Mouse (Mus musculus) ES-E14 (cell line): ENCODE results near the gene Bckdk. TPM values are rescaled to one million over a fixed set of nuclear protein-coding genes. Genes with fewer than 3 reads are reported as not detected.
A peak's percentile ranks its signal among the peaks of the same experiment; 100 is the strongest.

Experiments
- DNase-seq: peaks from one replicate; pipeline ENCODE4 v3.0.0-alpha.2; 2013; ENCODE audit warnings: low read depth, low spot score
- H3K27ac ChIP-seq: 2 replicates; pipeline ENCODE4 v1.5.1; 2012; ENCODE audit warnings: low read depth, mild to moderate bottlenecking, low read length, moderate library complexity, mixed read lengths; ENCODE audit not compliant: poor library complexity, insufficient read depth, severe bottlenecking
- H3K36me3 ChIP-seq: 2 replicates; pipeline ENCODE4 v1.6.1; 2012; ENCODE audit warnings: mild to moderate bottlenecking, low read length, moderate library complexity, mixed read lengths; ENCODE audit not compliant: control insufficient read depth, poor library complexity, insufficient read depth, severe bottlenecking
- H3K4me1 ChIP-seq, 2 experiments: fragments of 150-350 bp in 1 of 2; sonication (generic) in 1 of 2; 2 replicates each; pipeline ENCODE4 v1.6.1; 2012; ENCODE audit warnings: low read length in 2 of 2, mild to moderate bottlenecking in 1 of 2, mixed read lengths in 1 of 2; ENCODE audit not compliant: control insufficient read depth in 2 of 2, insufficient read depth in 2 of 2, poor library complexity in 1 of 2
- H3K4me3 ChIP-seq, 2 experiments: fragments of 150-350 bp in 1 of 2; sonication (generic) in 1 of 2; 2 replicates each; pipeline ENCODE4 v1.5.1; 2012; ENCODE audit warnings: low read length in 2 of 2, low read depth in 1 of 2, mild to moderate bottlenecking in 1 of 2, mixed read lengths in 1 of 2; ENCODE audit not compliant: insufficient read depth in 1 of 2, poor library complexity in 1 of 2, severe bottlenecking in 1 of 2
- H3K9ac ChIP-seq: 2 replicates; pipeline ENCODE4 v1.6.1; 2012; ENCODE audit warnings: low read depth, mild to moderate bottlenecking, low read length, mixed read lengths; ENCODE audit not compliant: poor library complexity, insufficient read depth, severe bottlenecking
- H3K9me3 ChIP-seq: fragments of 150-350 bp; sonication (generic); 2 replicates; pipeline ENCODE4 v1.6.1; 2012; ENCODE audit warnings: low read depth, mild to moderate bottlenecking, low read length; ENCODE audit not compliant: control insufficient read depth, insufficient read depth
- CHD2 ChIP-seq: IDR thresholded peaks from 2 replicates; pipeline ENCODE4 v1.6.1; 2014; ENCODE audit warnings: mild to moderate bottlenecking, low read depth, low read length, inconsistent platforms
- HCFC1 ChIP-seq: IDR thresholded peaks from 2 replicates; pipeline ENCODE4 v1.6.1; 2012; ENCODE audit warnings: low read length, inconsistent platforms, borderline replicate concordance; ENCODE audit not compliant: insufficient read depth
- MAFK ChIP-seq: IDR thresholded peaks from 2 replicates; pipeline ENCODE4 v1.6.1; 2014; ENCODE audit warnings: mild to moderate bottlenecking, low read depth, low read length, inconsistent platforms; ENCODE audit not compliant: insufficient read depth
- ZC3H11A ChIP-seq: IDR thresholded peaks from 2 replicates; pipeline ENCODE4 v1.6.1; 2012; ENCODE audit warnings: low read depth, mild to moderate bottlenecking, inconsistent platforms, low read length, borderline replicate concordance
- ZNF384 ChIP-seq: IDR thresholded peaks from 2 replicates; pipeline ENCODE4 v1.6.1; 2012; ENCODE audit warnings: low read depth, low read length, inconsistent platforms
- in situ Hi-C, 2 experiments: fragments of 600-800 bp; cut with MboI; formaldehyde crosslinking; loops; one replicate each; pipeline ENCODE4 v1.15.1; 2025; ENCODE audit warnings: low sequenced_read_pairs in 2 of 2, inconsistent platforms in 1 of 2; ENCODE audit not compliant: unreplicated experiment in 2 of 2
- total RNA-seq: library from RNA; depleted of rRNA; stranded (reverse); fragments of 300-350 nt; gene quantifications from 2 replicates; pipeline ENCODE4 v1.2.3, GENCODE M21; 2012

Bckdk gene
- total RNA-seq, 1 experiment = 56.4 TPM

DNA sequence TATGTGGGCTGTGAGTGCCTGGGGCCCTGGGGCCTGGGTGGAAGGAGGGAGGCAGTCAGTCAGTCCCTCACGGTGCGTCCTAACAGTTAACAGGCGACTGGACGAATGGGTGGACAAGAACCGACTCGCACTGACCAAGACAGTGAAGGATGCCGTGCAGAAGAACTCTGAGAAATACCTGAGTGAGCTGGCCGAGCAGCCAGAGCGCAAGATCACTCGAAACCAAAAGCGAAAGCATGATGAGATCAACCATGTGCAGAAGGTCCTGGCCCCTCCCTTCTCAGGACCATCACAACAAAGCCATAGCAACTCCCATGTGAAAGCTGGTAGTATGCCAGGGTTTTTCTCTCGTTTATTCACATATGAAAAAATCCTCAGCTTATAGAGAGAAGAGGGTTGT, 11.4 kb downstream of the Bckdk start:
- Histone ChIP-seq H3K9me3 (no peaks in the 10 kb centered on the region), H3K4me3 (no peak overlapping the region), H3K27ac (no peak overlapping the region), H3K9ac (no peak overlapping the region), H3K36me3 (peaks cover 15% of the 10 kb centered on the region), H3K4me1 (peaks cover 0 to 9% of the 10 kb centered on the region in 2 experiments; a peak in 1 of 4 replicates)
- in situ Hi-C loops = no loop called here
- TF ChIP-seq MAFK = no peak
- no peak for TF ChIP-seq HCFC1
- no peak for TF ChIP-seq ZNF384
- no peak for TF ChIP-seq ZC3H11A
- no peak for TF ChIP-seq CHD2
- no peak for DNase-seq

- Histone ChIP-seq H3K9ac (no peak overlapping the region), H3K36me3 (peaks cover 36% of the 10 kb centered on the region), H3K9me3 (peaks cover 3% of the 10 kb centered on the region; the same call in 1 of the 2 replicates), H3K4me3 (no peak overlapping the region), H3K27ac (no peak overlapping the region), H3K4me1 (peaks cover 0 to 9% of the 10 kb centered on the region in 2 experiments; a peak in 1 of 4 replicates)
- TF ChIP-seq HCFC1 (no peak), ZNF384 (no peak), CHD2 (no peak), ZC3H11A (no peak; the same call in 1 of the 2 replicates), MAFK (no peak)
- DNase-seq = peak; percentile 68
- in situ Hi-C loops = no loop called here
These were observed 14.3 kb downstream of the Bckdk start for GRCm38 (mm10) chr7:127918203-127918602.

GRCm38 (mm10) chr7:127919290-127919689, 15.4 kb downstream of the Bckdk start:
- peaks cover 5% of the 10 kb centered on the region for H3K9me3 ChIP-seq
- in situ Hi-C loops = no loop called here
- H3K27ac ChIP-seq = no peak overlapping the region
- peaks cover 42% of the 10 kb centered on the region for H3K36me3 ChIP-seq
- H3K4me1 ChIP-seq = peaks cover 0 to 9% of the 10 kb centered on the region in 2 experiments; a peak in 1 of 4 replicates
- H3K9ac ChIP-seq = no peak overlapping the region; the same call in 1 of the 2 replicates
- no peak overlapping the region for H3K4me3 ChIP-seq
- TF ChIP-seq MAFK (no peak), ZNF384 (no peak), ZC3H11A (no peak), HCFC1 (no peak), CHD2 (no peak)
- DNase-seq = no peak

GRCm38 (mm10) chr7:127921516-127921915, 17.6 kb downstream of the Bckdk start:
- TF ChIP-seq ZNF384 = no peak
- no peak for TF ChIP-seq ZC3H11A
- no peak for TF ChIP-seq CHD2
- no peak for TF ChIP-seq MAFK
- TF ChIP-seq HCFC1 = no peak
- no peak for DNase-seq
- no peak overlapping the region for H3K4me3 ChIP-seq
- peaks cover 53% of the 10 kb centered on the region for H3K36me3 ChIP-seq
- no peak overlapping the region for H3K27ac ChIP-seq
- in situ Hi-C loops = no loop called here
- peaks cover 5% of the 10 kb centered on the region for H3K9me3 ChIP-seq
- H3K9ac ChIP-seq = no peak overlapping the region
- H3K4me1 ChIP-seq = peaks cover 0 to 18% of the 10 kb centered on the region in 2 experiments; a peak in 1 of 4 replicates
